Mouse (Mus musculus): ENCODE results near the gene Slc37a3. TPM values are rescaled to one million over a fixed set of nuclear protein-coding genes. Genes with fewer than 3 reads are reported as not detected.

Slc37a3 gene
- total and polyA plus RNA-seq, 2 experiments = 11.5 to 13.7 TPM

DNA sequence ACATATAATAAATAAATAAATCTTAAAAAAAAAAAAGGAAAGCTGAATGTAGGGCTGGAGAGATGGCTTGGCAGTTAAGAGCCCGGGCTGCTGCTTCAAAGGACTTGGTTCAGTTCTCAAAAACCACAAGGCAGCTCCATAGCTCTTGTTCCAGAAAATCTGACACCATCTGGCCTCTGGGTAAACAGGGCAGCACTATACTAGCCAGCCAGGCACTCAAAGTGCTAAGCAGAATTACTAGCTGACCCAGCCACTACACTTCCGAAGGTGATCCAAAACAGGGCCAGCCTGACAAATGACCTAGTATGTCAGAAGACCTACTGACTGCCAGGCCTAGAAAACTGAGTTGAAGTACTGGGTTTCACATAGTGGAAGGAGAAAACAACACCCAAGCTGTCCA lies 25.7 kb upstream of the Slc37a3 start:
- WGBS = 92% methylated on average over 2 of the region's 2 CpGs
- Histone ChIP-seq H3K9ac (ENCODE audit: low read depth, low read length) (no peak overlapping the region), H3K27me3 (ENCODE audit: control insufficient read depth, insufficient read depth, low read length) (no peaks in the 10 kb centered on the region), H3K36me3 (ENCODE audit: control insufficient read depth, insufficient read depth, low read length) (peaks cover 38% of the 10 kb centered on the region), H3K27ac (replicated peaks; ENCODE audit: insufficient read depth, low read depth, low read length) (no peak overlapping the region), H3K79me2 (ENCODE audit: control insufficient read depth, insufficient read depth, low read length) (no peaks in the 10 kb centered on the region), H3K4me3 (ENCODE audit: insufficient read depth, low read depth, low read length) (no peak overlapping the region), H3K4me1 (ENCODE audit: control insufficient read depth, insufficient read depth, low read length) (no peaks in the 10 kb centered on the region)
- DNase-seq (ENCODE audit: extremely low read depth, low read depth, low spot score) = no peak
- TF ChIP-seq CTCF (IDR thresholded peaks at IDR 0.05; ENCODE audit: low read depth, low read length) = no peak
- TF ChIP-seq POLR2A (IDR thresholded peaks at IDR 0.05; ENCODE audit: extremely low read depth, insufficient read depth, low read length) = no peak

DNA sequence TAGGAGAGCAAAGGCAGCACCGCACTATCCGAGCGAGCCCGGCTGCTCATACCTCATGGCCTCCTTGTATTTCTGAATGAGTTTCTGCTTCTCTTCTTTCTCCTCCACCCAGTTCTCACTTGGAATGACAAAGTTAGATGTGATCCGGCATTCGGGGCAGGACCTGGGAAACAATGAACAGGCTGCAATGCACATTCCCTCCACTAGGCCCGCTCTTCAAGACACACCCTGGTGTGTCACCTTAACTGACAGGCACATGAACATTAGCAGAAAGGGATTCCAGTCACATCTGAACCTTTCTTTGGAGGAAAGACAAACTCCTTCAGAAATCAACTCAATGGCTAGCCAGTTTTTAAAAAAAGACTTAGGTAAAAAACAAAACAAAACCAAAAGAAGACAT lies 22.9 kb upstream of the Slc37a3 start:
- 77% methylated on average over 7 of the region's 7 CpGs for WGBS
- Histone ChIP-seq H3K9ac (ENCODE audit: low read depth, low read length) (no peak overlapping the region), H3K4me1 (ENCODE audit: control insufficient read depth, insufficient read depth, low read length) (no peaks in the 10 kb centered on the region), H3K27me3 (ENCODE audit: control insufficient read depth, insufficient read depth, low read length) (no peaks in the 10 kb centered on the region), H3K27ac (replicated peaks; ENCODE audit: insufficient read depth, low read depth, low read length) (no peak overlapping the region), H3K4me3 (ENCODE audit: insufficient read depth, low read depth, low read length) (no peak overlapping the region), H3K79me2 (ENCODE audit: control insufficient read depth, insufficient read depth, low read length) (no peaks in the 10 kb centered on the region), H3K36me3 (ENCODE audit: control insufficient read depth, insufficient read depth, low read length) (peaks cover 35% of the 10 kb centered on the region)
- peak; percentile 69 for TF ChIP-seq CTCF (IDR thresholded peaks at IDR 0.05; ENCODE audit: low read depth, low read length)
- TF ChIP-seq POLR2A (IDR thresholded peaks at IDR 0.05; ENCODE audit: extremely low read depth, insufficient read depth, low read length) = no peak
- DNase-seq (ENCODE audit: extremely low read depth, low read depth, low spot score) = no peak

DNA sequence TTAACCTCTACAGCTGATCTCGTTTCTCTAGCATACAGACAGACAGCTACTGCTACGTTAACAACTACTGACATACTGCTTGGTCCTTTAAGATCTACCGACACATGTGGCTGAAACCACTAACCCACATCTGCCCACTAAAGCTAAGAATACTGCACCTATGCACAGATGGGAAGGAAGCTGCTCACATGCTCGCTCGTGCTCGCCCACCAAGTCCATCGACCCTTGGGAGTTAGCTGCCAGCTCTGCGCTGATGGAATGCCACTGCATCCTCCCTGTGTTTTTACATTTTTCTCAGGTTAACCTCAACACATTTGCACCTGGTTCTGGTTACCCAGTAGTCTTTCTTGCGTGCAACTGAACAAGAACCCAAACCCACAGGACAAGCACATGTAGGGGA lies 20.9 kb upstream of the Slc37a3 start:
- Histone ChIP-seq H3K79me2 (ENCODE audit: control insufficient read depth, insufficient read depth, low read length) (no peaks in the 10 kb centered on the region), H3K36me3 (ENCODE audit: control insufficient read depth, insufficient read depth, low read length) (peaks cover 22% of the 10 kb centered on the region), H3K27me3 (ENCODE audit: control insufficient read depth, insufficient read depth, low read length) (no peaks in the 10 kb centered on the region), H3K4me3 (ENCODE audit: insufficient read depth, low read depth, low read length) (no peak overlapping the region), H3K9ac (ENCODE audit: low read depth, low read length) (no peak overlapping the region), H3K4me1 (ENCODE audit: control insufficient read depth, insufficient read depth, low read length) (no peaks in the 10 kb centered on the region), H3K27ac (replicated peaks; ENCODE audit: insufficient read depth, low read depth, low read length) (no peak overlapping the region)
- WGBS = 92% methylated on average over 9 of the region's 9 CpGs
- TF ChIP-seq POLR2A (IDR thresholded peaks at IDR 0.05; ENCODE audit: extremely low read depth, insufficient read depth, low read length) = no peak
- no peak for TF ChIP-seq CTCF (IDR thresholded peaks at IDR 0.05; ENCODE audit: low read depth, low read length)
- DNase-seq (ENCODE audit: extremely low read depth, low read depth, low spot score) = no peak

DNA sequence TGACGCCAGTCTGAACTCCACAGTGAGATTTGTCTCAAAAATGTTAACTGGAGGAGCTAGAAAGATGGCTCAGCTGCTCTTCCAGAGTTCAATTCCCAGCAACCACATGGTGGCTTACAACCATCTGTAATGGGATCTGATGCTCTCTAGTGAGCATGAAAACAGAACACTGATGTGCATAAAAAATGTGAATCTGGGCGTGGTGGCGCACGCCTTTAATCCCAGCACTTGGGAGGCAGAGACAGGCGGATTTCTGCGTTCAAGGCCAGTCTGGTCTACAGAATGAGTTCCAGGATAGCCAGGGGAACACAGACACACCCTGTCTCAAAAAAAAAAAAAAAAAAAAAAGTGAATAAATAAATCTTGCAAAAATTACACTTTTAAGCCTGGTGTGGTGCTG lies 19.6 kb upstream of the Slc37a3 start:
- no peak for TF ChIP-seq POLR2A (IDR thresholded peaks at IDR 0.05; ENCODE audit: extremely low read depth, insufficient read depth, low read length)
- no peak for TF ChIP-seq CTCF (IDR thresholded peaks at IDR 0.05; ENCODE audit: low read depth, low read length)
- Histone ChIP-seq H3K27me3 (ENCODE audit: control insufficient read depth, insufficient read depth, low read length) (no peaks in the 10 kb centered on the region), H3K9ac (ENCODE audit: low read depth, low read length) (no peak overlapping the region), H3K4me1 (ENCODE audit: control insufficient read depth, insufficient read depth, low read length) (no peaks in the 10 kb centered on the region), H3K4me3 (ENCODE audit: insufficient read depth, low read depth, low read length) (no peak overlapping the region), H3K79me2 (ENCODE audit: control insufficient read depth, insufficient read depth, low read length) (no peaks in the 10 kb centered on the region), H3K27ac (replicated peaks; ENCODE audit: insufficient read depth, low read depth, low read length) (no peak overlapping the region), H3K36me3 (ENCODE audit: control insufficient read depth, insufficient read depth, low read length) (peaks cover 22% of the 10 kb centered on the region)
- 96% methylated on average over 6 of the region's 6 CpGs for WGBS
- no peak for DNase-seq (ENCODE audit: extremely low read depth, low read depth, low spot score)

DNA sequence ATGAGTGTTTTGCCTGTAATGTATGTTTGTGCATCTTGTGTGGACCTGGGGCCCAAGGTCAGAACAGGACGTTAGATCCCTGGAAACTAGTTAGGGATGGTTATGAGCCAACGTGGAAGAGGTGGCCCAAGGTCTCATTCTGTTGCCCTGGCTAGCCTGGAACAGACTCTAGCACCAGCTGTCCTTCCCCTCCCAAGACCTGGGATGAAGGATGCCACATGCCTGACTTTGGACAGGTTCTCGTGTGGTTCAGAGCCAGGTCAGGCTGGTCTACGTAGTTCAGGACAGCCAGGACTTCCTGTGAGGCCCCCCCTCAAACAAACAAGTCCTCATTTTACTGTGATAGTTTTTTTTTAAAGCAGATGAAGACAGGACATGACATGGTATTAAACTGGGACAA lies 18.4 kb upstream of the Slc37a3 start:
- no peak for DNase-seq (ENCODE audit: extremely low read depth, low read depth, low spot score)
- TF ChIP-seq CTCF (IDR thresholded peaks at IDR 0.05; ENCODE audit: low read depth, low read length) (no peak), POLR2A (IDR thresholded peaks at IDR 0.05; ENCODE audit: extremely low read depth, insufficient read depth, low read length) (no peak)
- Histone ChIP-seq H3K27me3 (ENCODE audit: control insufficient read depth, insufficient read depth, low read length) (no peaks in the 10 kb centered on the region), H3K36me3 (ENCODE audit: control insufficient read depth, insufficient read depth, low read length) (peaks cover 20% of the 10 kb centered on the region), H3K9ac (ENCODE audit: low read depth, low read length) (no peak overlapping the region), H3K27ac (replicated peaks; ENCODE audit: insufficient read depth, low read depth, low read length) (no peak overlapping the region), H3K4me3 (ENCODE audit: insufficient read depth, low read depth, low read length) (no peak overlapping the region), H3K4me1 (ENCODE audit: control insufficient read depth, insufficient read depth, low read length) (no peaks in the 10 kb centered on the region), H3K79me2 (ENCODE audit: control insufficient read depth, insufficient read depth, low read length) (no peaks in the 10 kb centered on the region)
- WGBS = 69% methylated on average over 4 of the region's 4 CpGs

DNA sequence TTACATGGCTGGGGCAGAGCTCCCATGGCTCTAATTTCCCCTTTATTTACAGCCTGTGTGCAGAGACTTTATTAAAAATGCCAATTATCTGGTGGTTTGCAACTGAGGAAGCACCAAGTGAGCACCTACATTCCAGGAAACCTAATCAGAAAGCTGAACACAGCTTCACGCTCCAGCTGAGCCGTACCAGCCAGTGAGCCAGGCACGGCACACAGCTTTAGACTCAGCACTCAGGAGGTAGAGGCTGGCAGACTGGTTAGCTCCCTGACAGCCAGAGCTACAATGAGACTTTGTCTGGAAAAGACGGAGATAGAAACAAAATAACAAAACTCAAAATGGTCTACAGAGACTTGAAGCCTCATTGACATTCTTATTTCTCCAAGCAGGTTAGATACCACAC lies 18.0 kb upstream of the Slc37a3 start:
- H3K27me3 ChIP-seq (ENCODE audit: control insufficient read depth, insufficient read depth, low read length) = no peaks in the 10 kb centered on the region
- DNase-seq (ENCODE audit: extremely low read depth, low read depth, low spot score) = no peak
- H3K9ac ChIP-seq (ENCODE audit: low read depth, low read length) = no peak overlapping the region
- no peak overlapping the region for H3K27ac ChIP-seq (replicated peaks; ENCODE audit: insufficient read depth, low read depth, low read length)
- H3K36me3 ChIP-seq (ENCODE audit: control insufficient read depth, insufficient read depth, low read length) = peaks cover 18% of the 10 kb centered on the region; the same call in 1 of the 2 replicates
- 97% methylated on average over 4 of the region's 4 CpGs for WGBS
- H3K4me3 ChIP-seq (ENCODE audit: insufficient read depth, low read depth, low read length) = no peak overlapping the region
- TF ChIP-seq CTCF (IDR thresholded peaks at IDR 0.05; ENCODE audit: low read depth, low read length) (no peak), POLR2A (IDR thresholded peaks at IDR 0.05; ENCODE audit: extremely low read depth, insufficient read depth, low read length) (no peak)
- no peaks in the 10 kb centered on the region for H3K4me1 ChIP-seq (ENCODE audit: control insufficient read depth, insufficient read depth, low read length)
- H3K79me2 ChIP-seq (ENCODE audit: control insufficient read depth, insufficient read depth, low read length) = no peaks in the 10 kb centered on the region

Data from liver, adult 2 months (tissue).